Mouse (Mus musculus) fat pad, adult 2 months (tissue): ENCODE results near the gene Slc10a7.
"Not testable (repeated sequence)": the region's sequence is repeated elsewhere in the genome, so short reads cannot be mapped to it uniquely, and the experiment has no call there.

Source experiments
- DNase-seq: peaks from one replicate; pipeline ENCODE4 v3.0.0-alpha.2; 2011; ENCODE audit warnings: low read depth, low spot score; ENCODE audit errors: extremely low read depth

Gene Slc10a7

GRCm38 (mm10) chr8:78509273-78510031 is at the start of gene Slc10a7:
Gene Slc10a7 (plus strand): TSS chr8:78509346.
- no peak for DNase-seq

- DNase-seq: no peak
Measured at GRCm38 (mm10) chr8:78463941-78464340, 45.2 kb upstream of the Slc10a7 start.

GRCm38 (mm10) chr8:78467889-78468288 is 41.3 kb upstream of the Slc10a7 start:
- no peak for DNase-seq

- DNase-seq: no peak
Measured at GRCm38 (mm10) chr8:78477051-78477829, 31.9 kb upstream of the Slc10a7 start.

GRCm38 (mm10) chr8:78489733-78490132 is 19.4 kb upstream of the Slc10a7 start:
- no peak for DNase-seq

GRCm38 (mm10) chr8:78493031-78493430 is 16.1 kb upstream of the Slc10a7 start:
- no peak for DNase-seq

GRCm38 (mm10) chr8:78496273-78496672 is 12.9 kb upstream of the Slc10a7 start:
- DNase-seq: not testable (repeated sequence)

- DNase-seq: no peak
Measured at GRCm38 (mm10) chr8:78502706-78503105, 6.4 kb upstream of the Slc10a7 start.

- no peak for DNase-seq
Measured at GRCm38 (mm10) chr8:78507979-78508718, 997 bp upstream of the Slc10a7 start.

- DNase-seq: no peak
Measured at GRCm38 (mm10) chr8:78508719-78509272, 350 bp upstream of the Slc10a7 start, which contains the start of gene Rbmxl1. Gene Rbmxl1 (minus strand): TSS chr8:78508898.

GRCm38 (mm10) chr8:78510094-78510493 is 948 bp downstream of the Slc10a7 start:
- DNase-seq: no peak

GRCm38 (mm10) chr8:78510926-78511325 is 1.8 kb downstream of the Slc10a7 start:
- no peak for DNase-seq

GRCm38 (mm10) chr8:78513106-78513505 is 4.0 kb downstream of the Slc10a7 start:
- no peak for DNase-seq

- DNase-seq: no peak
Measured at GRCm38 (mm10) chr8:78514706-78515105, 5.6 kb downstream of the Slc10a7 start.

GRCm38 (mm10) chr8:78515132-78515531 is 6.0 kb downstream of the Slc10a7 start:
- no peak for DNase-seq

- no peak for DNase-seq
Measured at GRCm38 (mm10) chr8:78533981-78534380, 24.8 kb downstream of the Slc10a7 start.

- no peak for DNase-seq
Measured at GRCm38 (mm10) chr8:78536716-78537115, 27.6 kb downstream of the Slc10a7 start.

- DNase-seq: no peak
Measured at GRCm38 (mm10) chr8:78537795-78538194, 28.6 kb downstream of the Slc10a7 start.

- not testable (repeated sequence) for DNase-seq
Measured at GRCm38 (mm10) chr8:78542670-78543069, 33.5 kb downstream of the Slc10a7 start.

GRCm38 (mm10) chr8:78543621-78544020 is 34.5 kb downstream of the Slc10a7 start:
- DNase-seq: no peak

GRCm38 (mm10) chr8:78544545-78544944 is 35.4 kb downstream of the Slc10a7 start:
- DNase-seq: no peak
